Mouse (Mus musculus) 3134 (cell line): ENCODE data around the gene Zfp672.
"Not testable (repeated sequence)": the region's sequence is repeated elsewhere in the genome, so short reads cannot be mapped to it uniquely, and the experiment has no call there.

Source experiments
- DNase-seq: peaks from one replicate; pipeline ENCODE4 v3.0.0-alpha.2; 2011; ENCODE audit warnings: low spot score; ENCODE audit not compliant: insufficient read length; ENCODE audit errors: extremely low read depth

Zfp672 gene

DNA sequence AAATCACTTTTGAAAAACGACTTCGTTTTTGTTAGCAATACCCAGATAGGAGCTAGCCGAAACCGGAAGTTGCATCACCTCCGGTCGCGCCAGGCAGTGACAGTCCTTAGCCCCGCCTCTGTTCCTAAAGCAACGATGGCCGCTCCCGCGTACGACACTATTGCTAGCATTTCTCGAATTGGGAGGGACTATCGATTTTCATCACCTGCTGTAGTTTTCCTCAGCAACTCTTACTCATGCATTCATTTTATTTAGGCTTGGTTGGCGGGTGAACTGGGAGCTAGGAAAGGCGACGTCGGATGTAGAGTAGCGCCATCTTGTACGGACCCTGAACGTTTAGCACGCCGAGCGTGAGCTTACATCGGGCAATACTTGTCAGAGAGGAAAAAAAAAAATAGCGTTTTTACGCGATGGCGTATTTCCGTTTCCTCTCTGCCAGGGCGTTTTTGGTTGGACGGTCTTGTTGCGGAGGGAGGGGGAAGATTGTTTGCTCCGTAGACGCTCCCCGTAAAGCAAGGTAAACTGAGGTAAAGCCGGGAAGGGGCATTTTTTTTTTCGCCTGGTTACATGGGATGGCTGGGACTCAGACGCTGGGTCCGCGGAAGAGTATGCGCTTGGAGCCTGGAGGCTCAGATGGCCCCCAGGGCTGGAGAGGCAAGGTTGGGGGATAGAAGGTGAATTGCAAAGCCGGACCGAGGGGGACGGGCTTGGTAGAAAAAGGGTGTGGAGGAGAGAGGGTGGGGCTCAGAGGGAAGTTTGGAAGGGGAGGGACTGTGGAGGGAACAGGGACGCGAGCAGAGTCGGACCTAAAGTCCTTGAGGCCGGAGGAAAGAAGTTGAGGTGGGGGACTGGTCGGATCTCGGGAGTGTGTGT is at the start of gene Zfp672, which contains the start of gene Sh3bp5l:
Zfp672 (minus strand) TSS at position 64 of the 873 bp plus-strand sequence.
Sh3bp5l (plus strand) TSS at position 449 of the 873 bp plus-strand sequence.
- DNase-seq: peak; percentile 88

DNA sequence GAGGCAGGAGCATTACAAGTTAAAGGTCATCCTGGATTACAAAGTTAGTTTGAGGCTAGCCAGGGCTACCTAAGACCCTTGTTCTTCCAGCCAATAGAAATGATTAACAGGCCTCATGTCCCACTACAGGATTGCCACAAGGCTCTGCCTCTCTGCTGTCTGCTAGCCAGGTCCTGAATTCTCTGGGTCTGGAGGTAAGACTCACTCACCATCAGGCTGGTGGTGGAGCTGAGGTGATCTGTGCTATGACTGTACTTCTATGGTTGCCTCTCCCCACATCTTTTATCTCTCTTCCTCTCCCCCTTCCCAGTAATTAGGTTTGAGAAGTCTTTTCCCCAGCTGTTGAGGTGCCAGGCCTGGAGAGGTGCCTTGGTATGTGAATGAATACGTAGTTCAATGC is 49.4 kb upstream of the Zfp672 start:
- DNase-seq: no peak

DNA sequence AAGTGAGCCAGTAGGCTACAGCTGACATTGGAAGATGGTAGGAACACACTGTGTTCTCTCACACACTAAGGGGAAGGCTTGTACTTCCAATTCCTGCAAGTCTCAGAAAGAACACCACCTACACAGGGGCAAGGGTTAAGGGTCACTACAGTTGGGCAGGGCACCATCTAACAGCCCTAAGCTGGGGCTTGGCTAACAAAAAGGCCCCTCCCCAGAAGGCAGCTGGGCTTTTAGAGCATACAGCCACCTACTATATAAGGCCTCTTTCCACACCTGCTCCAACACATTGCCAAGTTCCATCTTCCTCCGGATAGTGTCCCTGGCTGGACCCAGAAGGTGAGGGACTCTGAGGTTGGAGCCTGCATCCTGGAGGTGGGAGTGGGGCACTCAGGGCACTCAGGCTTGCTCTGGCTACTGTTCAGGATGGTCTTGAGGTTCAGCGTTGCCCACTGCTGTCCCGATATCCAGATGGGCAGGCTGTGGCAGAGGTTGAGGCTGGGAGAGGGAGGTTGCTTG is 48.7 kb upstream of the Zfp672 start, which contains the start of gene Lypd8:
Lypd8 (plus strand) TSS at position 281 of the 516 bp plus-strand sequence.
- DNase-seq: no peak

DNA sequence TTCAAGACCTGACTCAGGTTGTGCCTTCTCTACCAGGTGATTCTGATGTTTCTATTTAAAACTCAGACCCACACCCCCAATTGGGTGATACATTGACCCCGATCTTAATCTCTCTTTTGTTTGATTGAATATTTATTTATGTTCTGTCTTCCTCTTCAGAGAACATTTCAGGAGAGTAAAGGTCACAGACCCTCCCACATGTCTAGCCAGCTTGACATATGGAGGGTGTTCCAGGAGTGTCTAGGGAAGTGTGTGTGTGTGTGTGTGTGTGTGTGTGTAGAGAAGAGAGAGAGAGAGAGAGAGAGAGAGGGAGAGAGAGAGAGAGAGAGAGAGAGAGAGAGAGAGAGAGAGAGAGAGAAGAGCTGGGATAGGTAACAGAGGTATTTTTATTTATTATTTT is 47.5 kb upstream of the Zfp672 start:
- no peak for DNase-seq

DNA sequence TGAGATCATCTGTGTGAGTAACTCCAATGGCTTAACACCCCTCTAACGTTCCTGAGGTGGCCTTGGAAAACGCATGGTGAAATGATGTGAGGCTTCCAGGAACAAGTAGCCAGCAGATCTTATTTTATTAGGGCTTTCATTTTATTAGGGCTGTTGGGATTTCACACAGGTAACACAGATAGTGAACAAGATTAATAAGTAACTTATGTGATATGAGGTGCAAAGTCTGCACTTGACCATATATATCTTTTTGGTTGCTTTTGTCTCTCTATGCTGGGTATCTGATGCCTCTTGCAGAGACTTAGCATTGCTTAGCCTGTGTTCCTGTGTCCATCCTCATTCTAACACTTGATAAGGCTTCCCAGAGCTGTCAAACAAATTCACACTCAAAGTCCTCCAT is 47.1 kb upstream of the Zfp672 start:
- no peak for DNase-seq

DNA sequence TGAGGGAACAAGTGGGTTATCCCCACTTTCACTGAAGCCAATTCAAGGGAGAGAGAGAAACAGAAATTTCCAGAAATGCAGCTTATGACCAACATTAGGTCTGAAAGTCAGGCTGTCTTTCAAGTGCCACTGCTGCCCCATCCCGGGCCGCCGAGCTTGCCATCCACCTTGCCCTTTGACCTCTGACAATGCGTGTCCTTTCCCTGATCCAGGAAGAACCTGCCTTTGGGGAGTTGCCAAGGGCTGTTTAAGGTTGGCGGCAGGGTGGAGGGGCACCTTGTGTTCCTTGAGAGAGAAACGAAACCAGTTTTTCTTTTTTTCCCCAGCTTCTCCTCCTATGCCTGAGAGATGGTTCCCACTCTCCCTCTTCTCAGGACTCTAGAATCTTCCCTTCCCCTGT is 36.1 kb upstream of the Zfp672 start:
- DNase-seq: not testable (repeated sequence)

DNA sequence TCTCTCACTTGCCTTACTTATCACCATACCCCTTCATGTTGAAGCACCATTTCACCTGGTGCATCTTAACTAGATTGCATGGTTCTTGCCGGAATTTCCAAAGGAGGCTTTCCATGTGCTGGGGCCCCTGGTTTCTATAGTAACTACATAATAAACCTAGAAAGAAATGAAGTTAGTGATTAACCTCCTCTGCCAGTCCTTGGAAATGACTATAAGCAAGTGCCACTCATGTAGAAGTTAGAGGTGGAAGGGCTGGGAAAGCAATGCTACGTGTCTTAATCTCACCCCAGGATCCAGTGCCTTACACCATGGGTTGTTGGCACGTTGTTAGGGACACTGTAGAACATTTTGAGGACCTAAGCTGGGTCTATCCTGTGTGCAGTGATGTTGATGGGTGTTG is 34.3 kb upstream of the Zfp672 start:
- DNase-seq: no peak

DNA sequence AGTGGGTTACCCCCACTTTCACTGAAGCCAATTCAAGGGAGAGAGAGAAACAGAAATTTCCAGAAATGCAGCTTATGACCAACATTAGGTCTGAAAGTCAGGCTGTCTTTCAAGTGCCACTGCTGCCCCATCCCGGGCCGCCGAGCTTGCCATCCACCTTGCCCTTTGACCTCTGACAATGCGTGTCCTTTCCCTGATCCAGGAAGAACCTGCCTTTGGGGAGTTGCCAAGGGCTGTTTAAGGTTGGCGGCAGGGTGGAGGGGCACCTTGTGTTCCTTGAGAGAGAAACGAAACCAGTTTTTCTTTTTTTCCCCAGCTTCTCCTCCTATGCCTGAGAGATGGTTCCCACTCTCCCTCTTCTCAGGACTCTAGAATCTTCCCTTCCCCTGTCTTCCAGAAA is 32.4 kb upstream of the Zfp672 start:
- not testable (repeated sequence) for DNase-seq

DNA sequence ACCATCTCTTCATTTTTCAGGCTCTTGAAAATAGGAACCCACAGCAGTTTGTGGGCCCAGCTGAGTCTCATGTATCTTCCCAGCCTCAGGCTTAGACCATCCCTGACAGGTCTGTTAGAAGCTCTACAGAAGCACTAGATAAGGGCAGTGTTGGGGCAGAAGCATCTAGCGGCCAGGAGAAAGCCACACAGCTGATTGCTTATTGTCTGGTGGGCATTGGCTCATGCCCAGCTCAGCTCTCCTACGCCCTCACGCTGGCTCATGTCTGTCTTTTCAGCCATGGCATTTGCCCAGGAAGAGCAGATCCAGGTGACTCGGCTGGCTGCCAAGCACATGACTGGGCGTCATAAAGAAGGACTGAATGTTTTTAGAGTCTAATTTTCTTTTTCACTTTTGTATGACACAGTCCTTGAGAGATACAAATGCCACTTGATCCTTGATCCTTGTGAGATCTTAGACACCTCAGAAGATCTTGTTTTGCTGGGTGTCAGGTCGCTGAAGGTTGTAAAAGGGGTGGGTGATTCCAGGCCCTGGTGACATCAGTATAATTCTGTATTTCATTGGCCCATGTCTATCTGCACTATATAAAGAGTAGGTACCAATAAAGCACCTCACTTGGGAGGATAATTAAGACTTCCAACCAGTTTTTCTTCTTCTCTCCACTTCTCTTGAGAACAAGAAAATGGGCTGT is 27.9 kb upstream of the Zfp672 start:
- no peak for DNase-seq

DNA sequence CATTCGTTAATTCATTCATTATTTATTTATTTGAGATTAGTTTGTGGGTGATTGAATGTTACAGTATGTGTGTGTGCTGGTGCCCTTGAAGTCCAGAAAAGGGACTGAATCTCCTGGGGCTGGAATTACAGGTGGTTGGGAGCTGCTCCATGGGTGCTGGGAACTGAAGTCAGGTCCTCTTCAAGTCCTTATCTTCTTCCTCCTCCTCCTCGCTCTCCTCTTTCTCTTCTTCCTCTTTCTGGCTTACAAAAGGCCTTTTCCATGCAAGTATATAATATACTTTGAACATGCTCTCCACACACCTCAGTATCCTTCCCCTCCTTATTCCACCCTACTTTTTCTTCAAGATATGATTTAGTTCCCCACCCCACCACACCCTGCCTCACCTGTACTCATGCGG is 26.9 kb upstream of the Zfp672 start:
- no peak for DNase-seq

DNA sequence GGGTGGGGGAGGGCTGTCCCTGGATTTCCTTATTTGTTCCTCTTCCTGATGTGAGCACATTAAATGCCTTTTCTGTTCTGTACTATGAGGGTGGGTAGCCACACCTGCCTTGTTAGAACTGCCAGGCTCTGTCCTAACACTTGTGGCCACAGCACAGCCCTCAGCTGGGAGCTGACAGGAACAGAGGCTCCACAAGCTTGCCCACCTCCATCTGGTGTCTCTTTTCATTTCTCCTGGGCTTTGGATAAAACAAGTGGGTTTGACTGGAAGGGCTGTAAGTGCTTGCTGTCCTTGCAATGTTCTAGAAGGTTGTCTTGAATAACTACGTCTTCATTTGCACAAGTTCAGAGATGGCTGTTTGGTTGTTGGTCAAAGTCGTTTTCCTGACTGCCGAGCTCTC is 24.8 kb upstream of the Zfp672 start:
- no peak for DNase-seq

DNA sequence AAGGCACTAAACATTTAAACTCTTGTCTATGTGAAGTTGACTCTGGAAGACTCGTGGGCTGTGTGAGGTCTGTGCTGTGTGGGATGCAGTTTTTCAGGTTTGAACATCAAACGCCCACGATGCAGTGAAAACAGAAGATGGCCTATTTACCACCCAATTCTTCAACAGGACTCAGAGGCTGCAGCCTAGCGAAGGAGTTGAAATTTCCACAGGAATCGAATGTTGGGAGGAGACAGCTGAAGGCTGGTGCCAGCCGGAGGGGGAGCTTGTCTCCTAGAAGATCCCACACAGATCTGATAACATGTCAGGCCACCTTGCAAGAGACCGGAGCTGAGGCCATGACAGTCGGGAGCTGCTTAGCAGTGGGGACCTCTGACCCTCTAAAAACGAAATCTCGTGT is 24.3 kb upstream of the Zfp672 start:
- no peak for DNase-seq

DNA sequence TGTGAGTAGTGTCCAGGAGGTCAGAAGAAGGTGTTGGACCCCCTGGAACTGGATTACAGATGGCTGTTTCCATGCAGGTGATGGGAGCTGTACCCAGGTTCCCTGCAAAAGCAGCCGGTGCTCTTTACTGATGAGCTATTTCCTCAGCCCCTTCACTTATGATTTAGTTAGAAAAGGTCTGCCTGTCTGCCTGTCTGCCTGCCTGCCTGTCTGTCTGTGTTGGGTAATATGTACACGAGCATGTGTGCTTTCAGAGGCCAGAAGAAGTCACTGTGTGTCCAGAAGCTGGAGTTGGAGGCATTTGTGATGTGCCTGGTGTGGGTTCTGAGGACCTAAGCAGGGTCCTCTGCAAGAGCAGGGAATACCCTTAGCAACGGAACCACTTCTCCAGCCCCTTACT is 23.6 kb upstream of the Zfp672 start:
- no peak for DNase-seq

DNA sequence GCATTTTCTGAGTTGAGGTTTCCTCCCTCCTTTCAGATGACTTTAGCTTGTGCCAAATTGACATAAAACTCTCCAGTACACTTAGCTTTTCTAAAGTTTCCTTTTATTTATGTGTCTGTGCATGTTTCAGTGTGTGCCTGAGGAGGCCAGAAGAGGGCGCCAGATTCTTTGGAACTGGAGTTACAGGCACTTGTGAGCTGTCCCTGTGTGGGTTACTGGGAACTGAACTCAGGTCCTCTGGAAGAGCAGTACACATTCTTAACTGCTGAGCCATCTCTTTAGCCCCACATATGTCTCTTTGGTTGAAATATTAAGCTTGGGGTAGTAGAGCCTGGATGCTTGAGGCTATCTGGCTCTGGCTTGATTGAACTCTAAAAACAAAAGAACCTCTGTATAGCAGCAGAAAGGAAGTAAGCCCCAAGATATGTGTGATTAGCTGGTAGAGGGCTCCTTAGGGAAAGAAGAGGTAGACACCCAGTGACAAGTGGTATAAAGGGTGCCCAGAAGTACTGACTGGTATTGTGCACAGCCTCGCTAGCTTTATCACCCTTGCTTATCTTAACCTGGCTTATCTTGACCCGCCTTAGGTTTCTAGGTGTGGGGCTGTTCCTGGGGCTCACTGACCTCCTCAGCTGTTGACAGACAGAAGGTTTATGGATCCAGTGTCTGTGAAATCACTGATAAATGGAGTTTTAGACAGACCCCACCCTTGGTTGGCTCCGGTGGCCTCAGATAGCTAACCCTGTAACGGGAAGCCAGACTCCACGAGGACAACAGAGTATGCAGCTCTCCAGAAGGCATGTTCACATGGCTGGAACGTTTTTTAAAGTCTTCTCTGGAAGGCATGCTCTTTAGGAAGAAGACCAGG is 22.8 kb upstream of the Zfp672 start:
- DNase-seq: peak; percentile 20

DNA sequence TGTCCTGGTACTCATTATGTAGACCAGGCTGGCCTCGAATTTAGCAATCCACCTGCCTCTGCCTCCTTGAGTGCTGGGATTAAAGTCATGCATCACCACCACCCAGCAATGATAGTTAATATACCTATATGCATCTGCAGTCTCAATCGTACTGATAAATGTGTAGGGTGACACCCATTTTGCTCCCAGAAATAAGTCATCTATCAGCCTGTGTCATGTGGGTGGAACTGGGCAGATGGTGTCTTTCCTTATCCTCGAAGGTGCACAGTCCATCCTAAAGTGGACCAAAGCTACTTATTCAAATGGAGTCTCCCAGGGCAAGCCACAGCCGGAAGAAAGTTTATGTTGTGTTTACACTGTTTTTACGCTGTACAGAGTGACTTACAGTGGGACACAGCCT is 21.0 kb upstream of the Zfp672 start:
- no peak for DNase-seq

DNA sequence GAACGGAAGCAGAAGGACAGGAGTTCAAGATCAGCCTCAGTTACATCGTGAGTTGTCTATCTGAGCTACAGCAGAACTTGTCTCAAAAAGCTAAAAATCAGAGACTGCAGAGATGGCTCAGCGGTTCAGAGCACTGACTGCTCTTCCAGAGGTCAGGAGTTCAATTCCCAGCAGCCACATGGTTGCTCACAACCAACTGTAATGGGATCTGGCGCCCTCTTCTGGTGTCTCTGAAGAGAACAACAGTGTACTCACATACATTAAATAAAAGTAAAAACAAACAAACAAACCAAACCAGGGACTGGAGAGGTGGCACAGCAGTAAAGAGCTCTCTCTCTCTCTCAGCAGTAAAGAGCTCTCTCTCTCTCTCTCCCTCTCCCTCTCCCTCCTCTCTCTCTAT is 20.5 kb upstream of the Zfp672 start:
- no peak for DNase-seq

DNA sequence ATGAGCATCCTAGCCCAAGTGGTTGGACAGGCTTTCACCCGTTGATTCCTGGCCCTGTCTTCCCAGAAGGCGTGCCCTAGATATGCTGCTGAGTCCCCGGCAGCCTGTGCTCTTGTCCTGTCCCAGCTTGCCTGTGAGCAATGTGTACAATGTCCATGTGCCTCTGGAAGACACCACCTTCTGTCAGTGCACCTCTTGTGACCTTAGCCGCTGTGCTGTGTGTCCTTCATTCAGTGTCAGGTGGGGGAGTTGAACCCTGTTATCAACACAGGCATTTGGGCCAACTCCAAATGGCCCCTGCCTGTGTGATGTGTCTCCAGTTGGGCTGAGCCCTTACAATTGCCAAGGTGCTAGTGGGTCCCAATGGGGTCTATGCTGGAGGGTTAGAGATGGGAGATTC is 16.6 kb upstream of the Zfp672 start:
- no peak for DNase-seq

DNA sequence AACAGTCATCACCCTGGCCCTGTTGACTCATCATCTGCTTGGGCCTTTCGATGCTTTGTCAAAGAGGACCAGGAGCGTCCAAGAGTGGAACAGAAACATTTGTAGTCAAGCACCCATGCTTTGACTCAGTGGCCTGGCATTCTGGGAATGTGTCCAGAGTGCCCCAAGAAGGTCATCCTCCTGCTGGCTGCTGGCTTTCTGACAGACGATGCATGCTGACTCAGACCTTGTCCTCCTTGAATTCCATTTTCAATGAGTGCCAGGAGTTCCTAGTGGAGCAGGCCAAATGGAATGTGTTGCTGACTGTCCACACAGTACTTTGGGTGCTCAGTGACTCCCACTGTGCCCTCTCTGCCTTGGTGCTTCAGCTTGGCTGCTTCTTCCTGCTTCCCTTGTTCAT is 4.6 kb upstream of the Zfp672 start:
- peak; percentile 87 for DNase-seq

DNA sequence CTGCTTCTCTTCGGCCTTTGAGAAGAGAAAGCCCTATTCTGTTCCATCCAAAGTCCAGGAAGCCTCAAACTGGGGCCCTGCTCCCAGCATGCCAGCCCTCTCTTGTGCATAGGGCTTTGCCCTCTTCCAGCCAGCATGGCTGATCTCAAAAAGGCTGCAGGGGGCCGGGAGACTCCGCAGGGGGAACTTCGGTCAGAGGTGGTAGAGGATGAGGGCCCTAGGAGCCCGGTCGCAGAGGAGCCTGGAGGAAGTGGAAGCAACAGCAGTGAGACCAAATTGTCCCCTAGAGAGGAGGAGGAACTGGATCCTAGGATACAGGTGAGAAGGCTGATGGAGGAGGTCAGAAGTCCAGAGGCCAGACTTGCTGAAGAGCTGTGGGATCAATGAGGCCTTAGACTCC is 1.4 kb upstream of the Zfp672 start:
- no peak for DNase-seq

DNA sequence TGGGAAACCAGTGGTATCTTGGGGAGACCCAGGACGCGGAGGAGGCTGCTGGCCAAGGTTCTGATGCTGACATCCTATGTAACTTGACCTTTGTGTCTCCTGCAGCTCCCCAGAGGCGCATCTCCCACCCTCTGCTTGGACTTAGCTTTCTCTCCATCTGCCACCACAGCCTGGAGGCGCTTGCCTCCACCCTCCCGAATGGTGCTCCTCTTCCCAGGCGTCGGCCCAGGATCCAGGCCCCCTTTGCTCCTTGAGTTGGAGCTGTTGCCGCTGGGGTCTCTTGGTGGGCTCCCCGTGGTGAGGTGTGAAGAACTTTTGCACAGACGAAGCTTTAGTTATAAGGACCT is 983 bp upstream of the Zfp672 start:
- DNase-seq: no peak

DNA sequence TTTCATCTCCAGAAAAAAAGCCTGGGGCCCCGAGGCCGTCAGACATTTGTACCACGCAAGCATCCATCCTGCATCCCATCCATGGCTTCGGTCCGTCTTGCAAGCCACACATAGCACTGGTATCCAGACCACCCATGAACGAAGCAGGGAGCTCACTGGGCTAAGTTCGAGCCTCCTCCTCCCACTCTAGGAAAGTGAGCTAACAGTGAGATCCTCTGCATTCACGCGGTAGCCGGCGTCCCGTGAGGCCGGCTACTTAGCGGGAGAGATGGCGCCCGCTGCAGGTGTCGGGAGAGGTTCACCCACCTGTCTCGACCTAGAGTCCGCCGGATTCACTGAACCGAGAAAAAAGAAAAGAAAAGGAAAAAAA is 248 bp downstream of the Zfp672 start:
- DNase-seq: no peak
